Mouse (Mus musculus) lung, postnatal 36 days (tissue): ENCODE data around the gene Prmt8.

Experiments
- DNase-seq: peaks from one replicate; pipeline ENCODE4 v3.0.0; 2022; ENCODE audit warnings: mixed read lengths

The Prmt8 gene

GRCm38 (mm10) chr6:127739921-127740320, 29.4 kb downstream of the Prmt8 start:
- DNase-seq = no peak

DNA sequence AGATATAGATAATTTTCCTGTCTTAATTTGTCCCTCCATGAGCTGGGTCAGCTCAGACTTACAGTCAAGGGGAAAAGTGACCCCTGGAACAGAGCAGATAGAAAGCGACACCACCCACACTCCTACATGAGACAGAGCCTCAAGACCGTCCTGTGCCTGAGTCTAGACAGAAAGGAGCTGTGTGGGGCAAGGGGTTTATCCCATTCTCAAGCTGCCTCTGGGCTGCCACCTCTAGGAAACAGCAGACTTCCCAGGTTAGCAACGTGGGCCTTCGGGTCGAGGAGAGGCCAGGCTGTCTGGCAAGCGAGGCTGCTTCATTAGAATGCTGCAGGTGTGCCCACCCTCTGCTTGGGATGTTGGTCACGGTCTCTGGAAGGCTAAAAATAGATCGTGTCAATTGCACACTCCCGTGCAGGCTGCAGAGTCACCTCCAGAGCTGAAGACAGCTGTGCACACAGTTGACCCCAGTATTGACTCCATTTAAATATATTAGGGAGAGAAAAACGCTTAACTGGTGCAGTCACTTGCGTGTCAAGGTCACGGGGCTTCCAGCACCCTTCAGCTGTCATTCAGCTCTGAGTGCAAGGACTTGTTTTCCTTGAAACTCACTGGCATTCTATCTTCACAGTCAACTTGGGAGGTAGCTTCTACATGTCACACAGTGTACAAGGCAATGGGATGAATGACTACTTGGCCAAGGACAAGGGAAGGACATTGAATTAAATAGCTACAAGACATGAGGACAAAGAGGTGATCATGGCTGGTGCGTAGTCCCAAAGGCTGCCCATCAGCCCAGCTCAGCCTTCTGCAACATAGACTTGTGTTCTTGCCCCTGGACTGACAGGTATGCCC, 33.9 kb downstream of the Prmt8 start:
- no peak for DNase-seq

GRCm38 (mm10) chr6:127723126-127723525, 46.1 kb downstream of the Prmt8 start:
- no peak for DNase-seq

GRCm38 (mm10) chr6:127719875-127720274, 49.4 kb downstream of the Prmt8 start:
- DNase-seq = no peak

GRCm38 (mm10) chr6:127717239-127718137, 51.8 kb downstream of the Prmt8 start:
- DNase-seq = no peak

- no peak for DNase-seq
Observed at GRCm38 (mm10) chr6:127715428-127715827, 53.8 kb downstream of the Prmt8 start.

DNA sequence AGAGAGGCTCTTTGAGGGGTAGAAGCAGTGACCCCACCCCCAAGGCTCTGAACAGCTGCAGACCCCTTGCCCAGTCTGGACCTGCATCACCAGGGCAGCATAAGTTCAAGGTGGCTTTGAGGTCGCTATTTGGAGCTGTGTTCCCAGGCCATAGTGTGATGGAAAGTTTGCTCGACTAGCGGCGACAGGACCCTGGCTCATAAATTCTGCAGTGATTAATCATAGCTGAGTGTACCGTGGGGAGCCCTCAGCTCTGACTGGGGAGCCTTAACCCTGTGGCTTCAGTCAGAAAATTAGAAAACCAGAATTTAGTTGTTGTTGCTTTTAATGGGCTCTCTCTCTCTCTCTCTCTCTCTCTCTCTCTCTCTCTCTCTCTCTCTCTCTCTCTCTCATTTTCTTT, 54.4 kb downstream of the Prmt8 start:
- DNase-seq = no peak

GRCm38 (mm10) chr6:127708218-127708628, 61.0 kb downstream of the Prmt8 start:
- DNase-seq = no peak

- DNase-seq = no peak
Observed at GRCm38 (mm10) chr6:127701036-127701783, 68.1 kb downstream of the Prmt8 start.

DNA sequence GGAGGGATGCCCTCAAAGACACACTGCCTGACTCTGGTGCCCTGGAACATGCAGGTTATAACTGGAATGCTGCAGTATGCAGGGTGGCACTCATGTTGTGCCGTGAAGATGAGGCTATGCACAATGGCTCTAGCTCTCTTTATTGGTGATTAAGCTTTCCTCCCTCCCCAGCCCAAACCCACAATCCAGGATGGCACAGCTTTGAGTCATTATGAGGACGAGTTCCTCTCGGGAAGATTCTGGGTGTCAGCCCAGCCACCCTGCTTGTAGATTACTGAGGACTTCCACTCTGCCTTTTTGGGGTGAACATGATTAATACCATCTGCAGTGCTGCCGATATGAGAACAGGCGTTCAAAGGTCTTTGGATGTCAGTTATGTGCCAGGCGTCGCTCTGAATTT, 75.6 kb downstream of the Prmt8 start:
- no peak for DNase-seq

- no peak for DNase-seq
Observed at GRCm38 (mm10) chr6:127692298-127692697, 77.0 kb downstream of the Prmt8 start.

DNA sequence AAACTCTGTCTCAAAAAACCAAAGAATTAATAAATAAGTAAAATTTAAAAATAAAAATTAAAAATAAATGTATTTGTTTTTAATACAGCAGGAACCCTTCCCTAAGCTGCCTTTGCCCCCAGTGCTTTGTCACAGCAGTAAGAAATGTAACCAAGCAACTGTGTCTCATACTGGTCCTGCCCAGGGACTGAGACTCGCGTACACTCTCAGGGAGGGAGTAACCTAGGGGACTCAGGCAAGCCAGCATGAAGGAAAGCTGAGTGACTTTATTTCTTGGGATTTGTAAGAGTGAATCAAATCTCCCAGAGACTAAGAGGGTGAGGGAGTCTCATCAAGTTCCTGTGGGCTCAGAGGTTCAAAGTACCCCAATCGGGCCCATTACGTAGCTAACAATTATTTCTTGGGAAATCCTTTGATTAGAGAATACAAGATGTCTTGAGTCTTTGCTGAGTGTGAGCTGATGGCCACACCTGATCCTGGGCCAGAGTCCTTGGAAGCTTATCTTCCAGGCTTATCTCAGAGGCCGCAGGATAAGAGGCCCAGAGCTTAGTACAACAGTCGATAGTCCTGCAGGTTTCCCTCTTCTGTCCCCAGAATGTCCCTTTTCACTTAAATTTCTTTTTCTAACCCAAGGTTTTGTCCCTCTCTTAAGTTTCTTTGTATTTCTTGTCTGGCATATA, 82.0 kb downstream of the Prmt8 start:
- no peak for DNase-seq

DNA sequence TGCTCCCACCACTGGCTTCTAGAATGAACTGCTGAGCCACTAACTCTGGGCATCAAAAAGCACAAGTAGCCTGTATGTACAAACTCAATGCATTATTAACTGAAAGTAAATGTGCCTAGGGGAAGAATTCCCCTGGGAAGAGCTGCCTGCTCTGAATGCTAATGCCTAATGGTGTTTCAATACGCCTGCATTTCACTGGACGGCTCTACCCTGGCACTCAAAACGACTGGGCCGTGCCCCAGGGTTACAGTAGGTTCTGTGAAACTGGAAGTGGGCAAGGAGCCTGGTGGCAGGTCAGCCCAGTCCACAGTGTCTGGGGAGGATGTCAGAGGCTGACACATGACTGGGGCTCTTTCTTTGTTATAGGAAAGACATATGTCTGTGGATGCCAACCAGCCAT, 84.3 kb downstream of the Prmt8 start:
- DNase-seq = peak; percentile 2

DNA sequence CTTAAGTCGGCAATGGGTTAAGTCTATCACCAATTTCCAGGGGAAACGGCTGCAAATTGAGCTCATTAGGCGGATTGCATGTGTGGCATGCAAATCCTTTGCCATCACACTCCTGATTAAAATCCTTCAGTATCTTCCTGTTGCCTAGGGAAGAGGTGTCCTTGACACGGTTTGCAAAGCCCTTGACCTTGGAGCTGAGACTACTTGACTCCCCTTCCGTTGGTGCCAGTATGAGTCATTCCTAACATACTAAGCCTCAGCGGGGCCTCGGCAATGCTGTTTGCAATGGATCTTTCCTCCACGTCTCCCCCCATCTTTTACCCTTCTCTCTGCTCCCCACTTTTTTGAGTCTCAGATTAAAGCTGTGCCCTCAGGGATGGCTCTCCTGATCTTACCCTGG, 85.7 kb downstream of the Prmt8 start:
- peak; percentile 75 for DNase-seq

DNA sequence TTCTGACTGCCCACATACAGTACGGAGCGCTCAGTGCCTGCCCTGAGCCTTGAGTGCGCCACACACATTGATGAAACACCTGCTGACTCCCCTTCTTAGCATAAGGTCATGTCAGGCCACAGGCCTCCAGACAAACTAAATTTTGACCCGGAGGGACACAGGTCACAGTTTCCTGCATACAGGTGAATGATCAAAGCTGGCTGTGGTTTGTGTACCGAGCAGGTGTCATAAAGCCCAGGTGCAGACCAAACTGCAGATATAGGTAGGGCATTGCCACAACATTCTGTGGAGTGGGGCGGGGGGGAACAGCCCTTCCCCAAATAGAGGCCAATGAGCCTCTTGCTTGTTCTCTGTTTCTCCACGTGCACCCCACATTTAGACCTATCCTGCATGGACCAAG, 88.5 kb downstream of the Prmt8 start:
- DNase-seq = no peak

- DNase-seq = no peak
Observed at GRCm38 (mm10) chr6:127678998-127679397, 90.3 kb downstream of the Prmt8 start.

DNA sequence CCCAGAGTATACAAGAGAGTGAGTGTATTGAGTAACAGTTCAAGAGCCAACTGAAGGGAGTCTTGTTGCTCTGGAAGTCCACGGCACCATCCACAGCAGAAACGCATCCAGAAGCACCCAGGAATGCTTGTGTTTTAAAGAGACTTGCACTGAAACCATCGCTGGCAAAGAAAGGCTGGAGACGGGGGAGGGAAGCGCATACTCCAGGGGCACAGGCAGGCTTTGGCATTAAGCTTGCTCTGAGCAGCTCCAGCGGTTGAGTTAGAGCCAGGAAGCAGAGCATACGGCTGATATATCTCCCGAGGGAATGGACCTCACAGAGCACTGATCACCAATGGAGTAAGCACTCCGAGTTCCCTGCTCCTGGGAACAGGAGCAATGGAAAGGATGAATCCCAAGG, 91.0 kb downstream of the Prmt8 start:
- no peak for DNase-seq

GRCm38 (mm10) chr6:127676866-127677265, 92.4 kb downstream of the Prmt8 start:
- DNase-seq = no peak

- DNase-seq = no peak
Observed at GRCm38 (mm10) chr6:127672071-127672470, 97.2 kb downstream of the Prmt8 start.

DNA sequence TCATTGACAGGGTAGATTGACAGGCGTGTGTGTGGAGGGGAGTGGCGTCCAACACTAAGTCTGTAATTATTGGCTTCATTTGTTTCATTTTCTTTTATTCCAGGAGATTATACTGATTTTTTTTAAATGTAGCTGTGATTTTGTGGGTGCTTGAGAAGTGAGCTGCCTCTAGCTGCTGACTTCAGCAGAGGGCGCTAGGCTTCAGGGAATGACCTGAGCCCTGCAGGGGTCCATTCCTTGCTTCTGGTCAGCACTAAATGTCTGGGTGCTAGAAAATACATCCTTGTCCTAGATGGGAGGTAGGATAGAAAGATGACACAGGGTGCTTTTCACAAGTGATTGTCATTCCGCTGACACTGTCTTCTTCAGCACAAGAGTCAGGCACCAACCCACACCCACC, 99.2 kb downstream of the Prmt8 start:
- no peak for DNase-seq

DNA sequence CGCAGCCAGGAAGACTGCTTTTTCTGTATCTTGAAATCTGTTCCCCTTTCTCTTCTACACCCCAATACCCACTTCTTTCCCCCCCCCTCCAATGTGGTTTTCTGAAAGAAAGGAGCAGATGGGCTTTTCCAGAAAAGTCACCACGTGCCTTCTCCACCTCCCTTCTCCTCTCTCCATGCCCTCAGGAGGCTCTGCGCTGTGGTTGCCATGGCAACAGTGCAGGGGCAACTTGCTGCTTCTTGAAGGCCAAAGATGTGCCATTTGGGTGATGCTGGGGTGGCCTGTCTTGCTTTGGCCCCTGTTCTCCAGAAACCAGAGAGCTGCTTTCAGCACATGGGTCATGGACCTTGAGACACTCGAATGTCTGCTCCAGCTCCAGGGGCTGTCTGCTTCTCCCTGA, 100.0 kb downstream of the Prmt8 start:
- no peak for DNase-seq

- DNase-seq = no peak
Observed at GRCm38 (mm10) chr6:127663263-127663662, 106.0 kb downstream of the Prmt8 start.
